Mouse (Mus musculus) stomach, postnatal 0 days (tissue): ENCODE results near the gene Kif1b. TPM values are rescaled to one million over a fixed set of nuclear protein-coding genes. Genes with fewer than 3 reads are reported as not detected.

Source experiments
- ATAC-seq: fragments of 200-750 bp; cut with Nextera tagmentation; 2 replicates; pipeline ENCODE4 v1.8.0; 2017; ENCODE audit not compliant: low FRiP score, low TSS enrichment
- DNase-seq: peaks from one replicate; pipeline ENCODE4 v3.0.0-alpha.2; 2016; ENCODE audit warnings: low spot score
- H3K27ac ChIP-seq: fragments of 300-500 bp; sonication (generic); replicated peaks from 2 replicates; pipeline ENCODE4 v1.5.1; 2014; ENCODE audit warnings: mild to moderate bottlenecking, control low read depth
- H3K27me3 ChIP-seq: fragments of 300-500 bp; sonication (generic); 2 replicates; pipeline ENCODE4 v1.6.1; 2014; ENCODE audit warnings: low read length; ENCODE audit not compliant: control insufficient read depth, insufficient read depth
- H3K36me3 ChIP-seq: fragments of 300-500 bp; sonication (generic); 2 replicates; pipeline ENCODE4 v1.6.1; 2014; ENCODE audit warnings: low read length, mixed read lengths; ENCODE audit not compliant: control insufficient read depth, insufficient read depth
- H3K4me1 ChIP-seq: fragments of 300-500 bp; sonication (generic); replicated peaks from 2 replicates; pipeline ENCODE4 v1.6.1; 2014; ENCODE audit warnings: antibody characterized with exemption; ENCODE audit not compliant: control insufficient read depth, insufficient read depth
- H3K4me2 ChIP-seq: fragments of 300-500 bp; sonication (generic); replicated peaks from 2 replicates; pipeline ENCODE4 v1.6.1; 2014; ENCODE audit warnings: low read depth, mild to moderate bottlenecking, control low read depth, moderate library complexity
- H3K4me3 ChIP-seq: fragments of 300-500 bp; sonication (generic); 2 replicates; pipeline ENCODE4 v1.5.1; 2014; ENCODE audit warnings: low read depth, low read length, control low read depth
- H3K9ac ChIP-seq: fragments of 300-500 bp; sonication (generic); 2 replicates; pipeline ENCODE4 v1.6.1; 2014; ENCODE audit warnings: mild to moderate bottlenecking, low read length, control low read depth, mixed read lengths
- H3K9me3 ChIP-seq: fragments of 300-500 bp; sonication (generic); 2 replicates; pipeline ENCODE4 v1.6.1; 2016; ENCODE audit warnings: low read length; ENCODE audit not compliant: control insufficient read depth
- CTCF ChIP-seq: IDR thresholded peaks from 2 replicates; pipeline ENCODE4 v1.5.1; 2016; ENCODE audit warnings: antibody characterized with exemption, low read depth, mild to moderate bottlenecking, moderate library complexity
- EP300 ChIP-seq: optimal IDR thresholded peaks from 2 replicates; pipeline ENCODE3; 2016; ENCODE audit warnings: antibody characterized with exemption
- WGBS: fragments of 180-500 bp; shearing (Covaris S2); extraction: QIAGEN DNeasy Blood & Tissue Kit; methylation state at CpG from one replicate; pipeline ENCODE4 v1.1.7; 2014; 5-methylcytosine and 5-hydroxymethylcytosine counted together
- polyA plus RNA-seq: library from polyadenylated mRNA; unstranded; fragments of >200 nt; fragmentation: Nextera tagmentation; extraction: Ambion mirVana; gene quantifications from 2 replicates; pipeline ENCODE4 v1.2.1, GENCODE M21; 2015

Kif1b gene
- polyA plus RNA-seq, 1 experiment from 2014 or later: 23.9 TPM

GRCm38 (mm10) chr4:149311996-149312395 is 4.5 kb upstream of the Kif1b start:
- no peak overlapping the region for H3K4me2 ChIP-seq
- TF ChIP-seq CTCF (no peak), EP300 (no peak)
- 93% methylated on average over 5 of the region's 5 CpGs for WGBS
- H3K27me3 ChIP-seq: no peaks in the 10 kb centered on the region
- ATAC-seq (no peak), DNase-seq (no peak)
- H3K9ac ChIP-seq: no peak overlapping the region
- H3K27ac ChIP-seq: no peak overlapping the region
- no peaks in the 10 kb centered on the region for H3K9me3 ChIP-seq
- no peaks in the 10 kb centered on the region for H3K36me3 ChIP-seq
- 0 out of 2 replicates have a peak, but pooled peaks cover 2% of the 10 kb centered on the region for H3K4me1 ChIP-seq
- H3K4me3 ChIP-seq: no peak overlapping the region

- Histone ChIP-seq H3K4me2 (peak overlapping the region; percentile 88), H3K9ac (peak overlapping the region; percentile 67), H3K4me3 (peak overlapping the region; percentile 97), H3K4me1 (no peaks in the 10 kb centered on the region), H3K27ac (peak overlapping the region; percentile 85), H3K27me3 (no peaks in the 10 kb centered on the region), H3K9me3 (no peaks in the 10 kb centered on the region), H3K36me3 (no peaks in the 10 kb centered on the region)
- 66% methylated on average over 3 of the region's 3 CpGs for whole genome bisulfite sequencing
- TF ChIP-seq EP300 (no peak), CTCF (no peak)
- ATAC-seq: no peak
- DNase-seq: no peak
These were observed 963 bp upstream of the Kif1b start for GRCm38 (mm10) chr4:149308491-149308820.

GRCm38 (mm10) chr4:149306712-149307595 is 539 bp downstream of the Kif1b start:
- DNase-seq (peak; percentile 73), ATAC-seq (peak; percentile 77)
- Histone ChIP-seq H3K4me3 (peak overlapping the region; percentile 97), H3K27ac (peak overlapping the region; percentile 95), H3K36me3 (no peaks in the 10 kb centered on the region), H3K9ac (peak overlapping the region; percentile 92), H3K4me1 (peaks cover 2% of the 10 kb centered on the region), H3K27me3 (no peaks in the 10 kb centered on the region), H3K9me3 (no peaks in the 10 kb centered on the region), H3K4me2 (peak overlapping the region; percentile 88)
- no peak; the same call in 1 of the 2 replicates for TF ChIP-seq CTCF
- no peak for TF ChIP-seq EP300
- under 1% methylated on average over 71 of the region's 83 CpGs for WGBS

GRCm38 (mm10) chr4:149305761-149306711 is 1.5 kb downstream of the Kif1b start:
- Histone ChIP-seq H3K27ac (peak overlapping the region; percentile 95), H3K4me3 (peak overlapping the region; percentile 97), H3K36me3 (no peaks in the 10 kb centered on the region), H3K27me3 (no peaks in the 10 kb centered on the region), H3K4me1 (peaks cover 5% of the 10 kb centered on the region), H3K9me3 (no peaks in the 10 kb centered on the region), H3K9ac (peak overlapping the region; percentile 92), H3K4me2 (peak overlapping the region; percentile 88)
- TF ChIP-seq CTCF (no peak), EP300 (no peak)
- no peak for ATAC-seq
- WGBS: 36% methylated on average over 14 of the region's 14 CpGs
- DNase-seq: no peak

DNA sequence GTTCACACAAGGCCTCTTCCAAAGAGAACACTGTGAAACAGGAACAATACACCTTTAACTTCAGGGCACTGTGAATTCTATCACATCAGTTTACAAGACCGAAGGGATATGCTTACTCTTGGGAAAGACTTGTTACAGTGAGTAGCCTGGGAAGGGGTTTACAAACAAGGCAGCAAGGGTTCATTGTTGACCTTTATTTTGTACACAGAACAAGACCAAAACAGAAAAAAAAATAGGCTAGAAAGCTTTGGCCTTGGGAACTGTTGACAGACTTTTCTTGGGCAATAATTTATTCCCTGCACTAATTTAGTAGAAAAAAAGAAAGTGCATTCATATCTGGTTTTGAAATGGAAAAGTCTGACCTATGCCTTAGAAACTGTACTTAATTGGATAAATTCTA is 3.0 kb downstream of the Kif1b start:
- H3K36me3 ChIP-seq: no peaks in the 10 kb centered on the region
- no peak overlapping the region for H3K4me3 ChIP-seq
- no peak for DNase-seq
- no peak for ATAC-seq
- H3K4me2 ChIP-seq: no peak overlapping the region
- H3K27ac ChIP-seq: no peak overlapping the region
- 83% methylated on average over 1 of the region's 1 CpGs for WGBS
- TF ChIP-seq EP300 (no peak), CTCF (no peak)
- no peak overlapping the region for H3K9ac ChIP-seq
- no peaks in the 10 kb centered on the region for H3K27me3 ChIP-seq
- no peaks in the 10 kb centered on the region for H3K9me3 ChIP-seq
- peaks cover 5% of the 10 kb centered on the region for H3K4me1 ChIP-seq
